Mouse (Mus musculus): ENCODE measurements around the gene Dand5.

GRCm38 (mm10) chr8:84839875-84840247, 17.2 kb upstream of the Dand5 start:
- no peak for TF ChIP-seq POLR2A (IDR thresholded peaks at IDR 0.05; ENCODE audit: borderline replicate concordance, extremely low read depth, low read depth, low read length)
- TF ChIP-seq CTCF (IDR thresholded peaks at IDR 0.05; ENCODE audit: insufficient read depth, low read length): no peak
